Mouse (Mus musculus) neural tube, postnatal 0 days (tissue): Measurements from ENCODE around the gene Ltv1. TPM values are rescaled to one million over a fixed set of nuclear protein-coding genes. Genes with fewer than 3 reads are reported as not detected.

Source experiments
- polyA plus RNA-seq: library from polyadenylated mRNA; unstranded; fragments of >200 nt; fragmentation: Nextera tagmentation; extraction: Ambion mirVana; gene quantifications from 2 replicates; pipeline ENCODE4 v1.2.1, GENCODE M21; 2015

Ltv1 gene
- polyA plus RNA-seq, result 24.4 and 27.6 TPM in 2 replicates

GRCm38 (mm10) chr10:13192731-13193351 is at the start of gene Ltv1:
Ltv1 (minus strand) TSS chr10:13193168.

GRCm38 (mm10) chr10:13177973-13178624 is 14.9 kb downstream of the Ltv1 start, which contains the start of gene Zc2hc1b:
Zc2hc1b (minus strand) TSS chr10:13178023.

Other genes with a start within 250 kb of the Ltv1 start
- gene Stx11, start 228.9 kb downstream of the Ltv1 start, polyA plus RNA-seq, result 1.4 and 1.5 TPM in 2 replicates
- 29.9 and 30.3 TPM in 2 replicates for gene Sf3b5, start 187.8 kb downstream of the Ltv1 start, polyA plus RNA-seq
- 19.4 and 21.4 TPM in 2 replicates for gene Plagl1, start 132.7 kb downstream of the Ltv1 start, polyA plus RNA-seq
- not detected in 2 replicates for gene Zc2hc1b, start 15.1 kb downstream of the Ltv1 start, polyA plus RNA-seq